Mouse (Mus musculus) embryonic facial prominence, embryonic 11.5 days (tissue): Measurements from ENCODE around the gene Ahcyl2. TPM values are rescaled to one million over a fixed set of nuclear protein-coding genes. Genes with fewer than 3 reads are reported as not detected.
"Not testable (repeated sequence)": the region's sequence is repeated elsewhere in the genome, so short reads cannot be mapped to it uniquely, and the experiment has no call there.

ENCODE experiments used
- ATAC-seq: fragments of 200-750 bp; cut with Nextera tagmentation; replicated peaks from 2 replicates; pipeline ENCODE4 v1.8.0; 2017; ENCODE audit warnings: low read depth; ENCODE audit not compliant: insufficient number of reproducible peaks, low FRiP score, low TSS enrichment
- DNase-seq: peaks from one replicate; pipeline ENCODE4 v3.0.0-alpha.2; 2015; ENCODE audit warnings: low spot score
- H3K27ac ChIP-seq: fragments of 300-500 bp; sonication (generic); replicated peaks from 2 replicates; pipeline ENCODE4 v1.5.1; 2014; ENCODE audit warnings: mild to moderate bottlenecking, low read depth, low read length, control low read depth
- H3K27me3 ChIP-seq: fragments of 300-500 bp; sonication (generic); 2 replicates; pipeline ENCODE4 v1.6.1; 2014; ENCODE audit warnings: mild to moderate bottlenecking, low read length, moderate library complexity, mixed read lengths; ENCODE audit not compliant: control insufficient read depth, insufficient read depth
- H3K36me3 ChIP-seq: fragments of 300-500 bp; sonication (generic); replicated peaks from 2 replicates; pipeline ENCODE4 v1.6.1; 2014; ENCODE audit warnings: low read depth, mild to moderate bottlenecking, low read length, moderate library complexity, mixed read lengths; ENCODE audit not compliant: control insufficient read depth, insufficient read depth
- H3K4me1 ChIP-seq: fragments of 300-500 bp; sonication (generic); 2 replicates; pipeline ENCODE4 v1.6.1; 2014; ENCODE audit warnings: low read length, mixed read lengths; ENCODE audit not compliant: control insufficient read depth, insufficient read depth
- H3K4me2 ChIP-seq: fragments of 300-500 bp; sonication (generic); 2 replicates; pipeline ENCODE4 v1.6.1; 2014; ENCODE audit warnings: low read depth, mild to moderate bottlenecking, control low read depth, low read length, moderate library complexity
- H3K4me3 ChIP-seq: fragments of 300-500 bp; sonication (generic); 2 replicates; pipeline ENCODE4 v1.5.1; 2014; ENCODE audit warnings: low read depth, low read length, control low read depth
- H3K9ac ChIP-seq: fragments of 300-500 bp; sonication (generic); replicated peaks from 2 replicates; pipeline ENCODE4 v1.6.1; 2014; ENCODE audit warnings: mild to moderate bottlenecking, control low read depth, low read length
- H3K9me3 ChIP-seq: fragments of 300-500 bp; sonication (generic); replicated peaks from 2 replicates; pipeline ENCODE4 v1.6.1; 2016; ENCODE audit warnings: mild to moderate bottlenecking, low read length, inconsistent platforms, mixed read lengths; ENCODE audit not compliant: control insufficient read depth
- WGBS: fragments of 180-500 bp; shearing (Covaris S2); extraction: QIAGEN DNeasy Blood & Tissue Kit; methylation state at CpG from one replicate; pipeline ENCODE4 v1.1.7; 2014; 5-methylcytosine and 5-hydroxymethylcytosine counted together
- polyA plus RNA-seq: library from polyadenylated mRNA; unstranded; fragments of >200 nt; fragmentation: Nextera tagmentation; extraction: Ambion mirVana; gene quantifications from 2 replicates; pipeline ENCODE4 v1.2.1, GENCODE M21; 2014

Ahcyl2 gene
- polyA plus RNA-seq, 1 experiment from 2014 or later, result 12.2 TPM

GRCm38 (mm10) chr6:29805381-29805780, 37.6 kb downstream of the Ahcyl2 start:
- no peak overlapping the region for H3K27ac ChIP-seq
- H3K9ac ChIP-seq, result no peak overlapping the region
- H3K4me1 ChIP-seq, result no peaks in the 10 kb centered on the region
- ATAC-seq (no peak), DNase-seq (no peak)
- no peak overlapping the region for H3K4me2 ChIP-seq
- WGBS, result 68% methylated on average over 2 of the region's 2 CpGs
- no peaks in the 10 kb centered on the region for H3K9me3 ChIP-seq
- no peak overlapping the region for H3K4me3 ChIP-seq
- H3K36me3 ChIP-seq, result no peaks in the 10 kb centered on the region
- no peaks in the 10 kb centered on the region for H3K27me3 ChIP-seq

GRCm38 (mm10) chr6:29812076-29812475, 44.3 kb downstream of the Ahcyl2 start:
- WGBS, result 89% methylated on average over 2 of the region's 2 CpGs
- no peaks in the 10 kb centered on the region for H3K27me3 ChIP-seq
- H3K9me3 ChIP-seq, result no peaks in the 10 kb centered on the region
- no peaks in the 10 kb centered on the region for H3K36me3 ChIP-seq
- ATAC-seq, result no peak
- DNase-seq, result no peak
- H3K9ac ChIP-seq, result no peak overlapping the region
- no peaks in the 10 kb centered on the region for H3K4me1 ChIP-seq
- H3K4me2 ChIP-seq, result no peak overlapping the region
- no peak overlapping the region for H3K27ac ChIP-seq
- no peak overlapping the region for H3K4me3 ChIP-seq

DNA sequence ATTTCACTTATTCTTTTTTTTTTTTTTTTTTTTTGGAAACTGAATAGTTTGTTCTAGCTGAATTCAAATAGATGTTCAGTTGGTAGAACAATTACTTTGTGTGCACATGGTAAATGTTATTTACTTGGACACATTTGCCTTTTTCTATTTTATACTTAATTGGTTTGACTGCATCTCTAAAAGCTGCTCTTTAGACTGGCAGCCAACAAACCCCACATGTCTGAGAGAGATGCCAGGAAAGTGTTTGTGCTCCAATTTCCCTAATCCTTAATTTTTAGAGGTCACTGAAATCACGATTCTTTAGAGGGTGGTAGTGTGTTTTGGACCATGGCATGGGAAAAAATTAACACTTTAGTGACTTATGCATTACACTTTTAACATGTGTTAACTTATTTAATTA, 44.8 kb downstream of the Ahcyl2 start:
- ATAC-seq, result no peak
- WGBS, result 38% methylated on average over 1 of the region's 1 CpGs

GRCm38 (mm10) chr6:29814616-29815015, 46.8 kb downstream of the Ahcyl2 start:
- Histone ChIP-seq H3K4me2 (no peak overlapping the region), H3K9me3 (no peaks in the 10 kb centered on the region), H3K36me3 (no peaks in the 10 kb centered on the region), H3K4me3 (no peak overlapping the region), H3K9ac (no peak overlapping the region), H3K27me3 (no peaks in the 10 kb centered on the region), H3K4me1 (no peaks in the 10 kb centered on the region), H3K27ac (no peak overlapping the region)
- peak; percentile 42 for DNase-seq
- 12% methylated on average over 2 of the region's 2 CpGs for WGBS
- ATAC-seq, result peak; percentile 67; the same call in 1 of the 2 replicates

More for the DNA sequence above, 44.8 kb downstream of the Ahcyl2 start:
- Histone ChIP-seq H3K4me1 (no peaks in the 10 kb centered on the region), H3K9ac (no peak overlapping the region), H3K4me3 (no peak overlapping the region), H3K4me2 (no peak overlapping the region), H3K36me3 (no peaks in the 10 kb centered on the region), H3K9me3 (no peaks in the 10 kb centered on the region), H3K27ac (no peak overlapping the region), H3K27me3 (no peaks in the 10 kb centered on the region)
- DNase-seq, result no peak

- no peaks in the 10 kb centered on the region for H3K36me3 ChIP-seq
- H3K4me2 ChIP-seq, result no peak overlapping the region
- no peak overlapping the region for H3K9ac ChIP-seq
- DNase-seq, result no peak
- H3K27ac ChIP-seq, result no peak overlapping the region
- no peaks in the 10 kb centered on the region for H3K4me1 ChIP-seq
- H3K27me3 ChIP-seq, result no peaks in the 10 kb centered on the region
- no peak overlapping the region for H3K4me3 ChIP-seq
- 77% methylated on average over 3 of the region's 3 CpGs for WGBS
- ATAC-seq, result no peak
- H3K9me3 ChIP-seq, result no peaks in the 10 kb centered on the region
Observed at GRCm38 (mm10) chr6:29815060-29815459, 47.2 kb downstream of the Ahcyl2 start.

GRCm38 (mm10) chr6:29815634-29816033, 47.8 kb downstream of the Ahcyl2 start:
- H3K4me3 ChIP-seq, result no peak overlapping the region
- ATAC-seq (no peak), DNase-seq (no peak)
- no peak overlapping the region for H3K9ac ChIP-seq
- no peaks in the 10 kb centered on the region for H3K27me3 ChIP-seq
- H3K4me2 ChIP-seq, result no peak overlapping the region
- no peaks in the 10 kb centered on the region for H3K9me3 ChIP-seq
- no peaks in the 10 kb centered on the region for H3K4me1 ChIP-seq
- H3K27ac ChIP-seq, result no peak overlapping the region
- H3K36me3 ChIP-seq, result no peaks in the 10 kb centered on the region
- 91% methylated on average over 2 of the region's 2 CpGs for WGBS

DNA sequence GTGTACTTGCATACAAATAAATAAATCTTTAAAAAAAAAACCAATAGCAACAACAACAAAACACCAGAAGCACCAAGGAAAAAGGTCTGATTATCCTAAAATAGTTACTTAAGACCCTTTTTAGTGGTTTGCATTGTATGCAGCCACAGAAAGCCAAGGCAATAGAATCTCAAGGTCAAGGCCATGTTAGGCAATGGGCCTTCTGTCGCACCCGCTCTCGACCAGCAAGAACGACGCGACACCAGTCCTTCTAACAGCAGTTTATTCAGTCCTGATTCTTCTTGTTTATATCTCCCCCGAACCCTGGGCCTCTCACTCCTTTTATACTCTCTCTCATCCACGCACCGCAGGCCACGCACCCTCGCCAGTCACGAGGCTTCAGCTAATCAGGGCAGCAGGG, 48.6 kb downstream of the Ahcyl2 start:
- H3K9ac ChIP-seq, H3K9me3 ChIP-seq, H3K27ac ChIP-seq, H3K4me1 ChIP-seq, H3K4me2 ChIP-seq, H3K4me3 ChIP-seq, ATAC-seq, DNase-seq, H3K36me3 ChIP-seq, H3K27me3 ChIP-seq: not testable (repeated sequence)
- 89% methylated on average over 12 of the region's 12 CpGs for WGBS

DNA sequence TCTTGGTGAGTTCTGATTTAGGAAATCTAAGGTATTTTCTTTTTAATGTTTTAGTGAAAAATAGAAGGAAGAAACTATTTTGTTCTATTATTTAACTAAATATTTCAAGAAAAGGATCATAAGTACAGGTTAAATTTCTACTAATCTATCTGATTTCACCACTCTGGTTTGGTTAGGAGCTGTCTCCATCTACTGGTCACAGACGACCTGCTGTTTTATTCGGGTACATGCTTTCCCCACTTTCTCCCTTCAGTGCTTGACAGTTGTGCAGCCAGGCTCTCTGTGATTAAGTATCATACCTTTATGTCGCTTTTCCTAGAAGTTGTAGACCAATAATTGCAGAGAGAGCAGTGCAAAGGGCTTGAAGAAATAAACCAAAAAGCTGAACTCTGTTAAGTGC, 51.5 kb downstream of the Ahcyl2 start:
- no peak overlapping the region for H3K4me2 ChIP-seq
- H3K9me3 ChIP-seq, result no peaks in the 10 kb centered on the region
- no peaks in the 10 kb centered on the region for H3K36me3 ChIP-seq
- no peak overlapping the region for H3K4me3 ChIP-seq
- H3K27me3 ChIP-seq, result no peaks in the 10 kb centered on the region
- 41% methylated on average over 3 of the region's 3 CpGs for WGBS
- H3K4me1 ChIP-seq, result no peaks in the 10 kb centered on the region
- H3K9ac ChIP-seq, result no peak overlapping the region
- H3K27ac ChIP-seq, result no peak overlapping the region
- no peak for ATAC-seq
- DNase-seq, result peak; percentile 50
